ENCODE assay signal across 9 mouse cellular contexts in the genomic region with DNA sequence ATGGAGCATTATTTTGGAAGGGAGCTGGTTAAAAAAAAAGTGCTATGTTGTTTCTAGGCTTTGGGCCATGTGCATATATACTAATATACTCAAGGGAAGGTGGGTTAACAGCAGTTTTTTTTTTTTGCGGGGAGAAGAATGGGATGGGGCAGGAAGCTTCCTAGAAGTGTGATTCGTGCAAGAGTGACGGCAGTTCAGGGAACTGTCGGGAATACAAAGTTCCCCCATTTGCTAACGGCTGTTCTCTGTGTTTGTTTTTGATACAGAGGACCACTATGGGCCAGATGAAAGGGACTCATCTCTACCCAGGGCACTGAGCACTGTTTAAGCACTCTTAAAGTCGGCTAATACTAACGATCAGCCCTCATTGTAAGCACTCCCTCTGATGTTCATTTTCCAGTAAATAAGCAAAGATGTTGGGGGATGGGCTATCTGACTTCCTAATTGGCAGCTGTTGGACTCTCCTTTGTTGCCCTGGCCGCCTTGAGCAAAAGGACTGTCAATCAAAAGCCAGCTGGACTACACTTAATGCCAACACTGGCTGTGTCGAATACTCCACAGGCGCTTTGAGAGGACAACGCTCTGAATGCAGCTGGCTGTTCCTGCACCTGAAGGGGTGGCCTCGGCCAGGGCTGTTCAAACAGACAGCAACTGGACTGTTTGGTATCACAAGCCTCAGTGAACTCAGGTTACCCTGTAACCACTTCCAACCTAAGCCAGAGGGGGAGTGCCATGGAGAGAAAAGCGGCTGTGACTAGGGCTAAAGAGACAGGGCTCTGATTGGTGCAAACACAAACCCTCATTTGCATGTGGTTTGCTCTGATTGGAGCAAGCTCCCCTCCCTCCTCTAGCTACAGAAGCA. TPM values are rescaled to one million over a fixed set of nuclear protein-coding genes. Genes with fewer than 3 reads are reported as not detected.
DNase-seq lines count a peak whose midpoint lies in the region; ATAC-seq lines count a peak whose summit lies in the region.
"Had no signal": no experiment of that assay in that cellular context is flagged by ENCODE, and none has a peak within 500 bp of the region (broad histone marks: within the 10 kb centered on the region; RNA-seq: fewer than 3 reads in every experiment).

No protein-coding gene starts in this region.

- no peaks in the 10 kb centered on the region for H3K27me3 ChIP-seq in heart, embryonic 13.5 days (replicated peaks)
- H3K27me3 ChIP-seq in kidney, embryonic 14.5 days (ENCODE audit: control insufficient read depth, insufficient read depth, low read length), result no peaks in the 10 kb centered on the region
- H3K27me3 ChIP-seq in midbrain, embryonic 15.5 days (replicated peaks), result no peaks in the 10 kb centered on the region

- H3K27ac ChIP-seq in heart, embryonic 13.5 days (replicated peaks), result peak overlapping the region; percentile 83
- no peak overlapping the region for H3K27ac ChIP-seq in kidney, embryonic 14.5 days (ENCODE audit: low read depth, low read length)
- peak overlapping the region; percentile 82 for H3K27ac ChIP-seq in midbrain, embryonic 15.5 days
- H3K27ac ChIP-seq: macrophage had no signal

- peak overlapping the region; percentile 50 for H3K4me2 ChIP-seq in heart, embryonic 13.5 days
- no peak overlapping the region for H3K4me2 ChIP-seq in kidney, embryonic 14.5 days (replicated peaks; ENCODE audit: low read depth, low read length)
- peak overlapping the region; percentile 29 for H3K4me2 ChIP-seq in midbrain, embryonic 15.5 days

- peak; percentile 6; the same call in 1 of the 2 replicates for ATAC-seq in cerebellum, adult (ENCODE audit: insufficient number of reproducible peaks, low FRiP score, low TSS enrichment)
- peak; percentile 79 for ATAC-seq in heart, embryonic 13.5 days (ENCODE audit: extremely low read depth, insufficient number of reproducible peaks, low FRiP score, low TSS enrichment)
- ATAC-seq in kidney, embryonic 14.5 days (ENCODE audit: low FRiP score, low TSS enrichment), result peak; percentile 68
- ATAC-seq in midbrain, embryonic 15.5 days (replicated peaks), result peak; percentile 96

- DNase-seq in cerebellum, adult 11 months, result no peak
- peak; percentile 30 for DNase-seq in fibroblast of lung, adult 2 months (ENCODE audit: low read depth)
- DNase-seq in liver, result peak; percentile 46
- peak; percentile 77 for DNase-seq in thymus, postnatal 0 days (ENCODE audit: low spot score)

- peak overlapping the region; percentile 45 for H3K9ac ChIP-seq in heart, embryonic 13.5 days
- no peak overlapping the region for H3K9ac ChIP-seq in kidney, embryonic 14.5 days (ENCODE audit: low read depth, low read length)
- no peak overlapping the region for H3K9ac ChIP-seq in midbrain, embryonic 15.5 days

- no peaks in the 10 kb centered on the region for H3K9me3 ChIP-seq in heart, embryonic 13.5 days
- H3K9me3 ChIP-seq in kidney, embryonic 14.5 days (ENCODE audit: control insufficient read depth, low read length), result no peaks in the 10 kb centered on the region
- H3K9me3 ChIP-seq in midbrain, embryonic 15.5 days, result no peaks in the 10 kb centered on the region

- no peaks in the 10 kb centered on the region for H3K36me3 ChIP-seq in heart, embryonic 13.5 days
- no peaks in the 10 kb centered on the region for H3K36me3 ChIP-seq in kidney, embryonic 14.5 days (ENCODE audit: control insufficient read depth, insufficient read depth, low read length)
- H3K36me3 ChIP-seq in midbrain, embryonic 15.5 days (replicated peaks), result no peaks in the 10 kb centered on the region

- peaks cover 43% of the 10 kb centered on the region for H3K4me1 ChIP-seq in heart, embryonic 13.5 days
- H3K4me1 ChIP-seq in kidney, embryonic 14.5 days (ENCODE audit: control insufficient read depth, insufficient read depth, low read length), result peaks cover 11% of the 10 kb centered on the region; the same call in 1 of the 2 replicates
- H3K4me1 ChIP-seq in midbrain, embryonic 15.5 days, result peaks cover 24% of the 10 kb centered on the region

- no peak overlapping the region for H3K4me3 ChIP-seq in heart, embryonic 13.5 days
- H3K4me3 ChIP-seq in kidney, embryonic 14.5 days (ENCODE audit: low read length), result no peak overlapping the region
- H3K4me3 ChIP-seq in midbrain, embryonic 15.5 days, result no peak overlapping the region

- 14% methylated on average over 13 of the region's 13 CpGs for WGBS in heart, embryonic 13.5 days
- WGBS in kidney, embryonic 14.5 days, result 29% methylated on average over 13 of the region's 13 CpGs
- 5% methylated on average over 13 of the region's 13 CpGs for WGBS in midbrain, embryonic 15.5 days

RNA-seq across cellular contexts. Expression of a gene that starts 28.9 kb away (rescaled TPM):
- polyA plus RNA-seq in heart, embryonic 13.5 days (2015; fragmentation: Nextera tagmentation; extraction: Ambion mirVana), result 14.1 and 14.6 TPM in 2 replicates
- polyA plus RNA-seq in kidney, embryonic 14.5 days (2014; fragmentation: Nextera tagmentation; extraction: Ambion mirVana), result 12.8 and 21.5 TPM in 2 replicates
- 6.4 and 7.2 TPM in 2 replicates for polyA plus RNA-seq in midbrain, embryonic 15.5 days (2015; fragmentation: Nextera tagmentation; extraction: Ambion mirVana)
- 11.9 and 12.7 TPM in 2 replicates for polyA plus RNA-seq in thymus, postnatal 0 days (2015; fragmentation: Nextera tagmentation; extraction: Ambion mirVana)

RNA-seq across cellular contexts. Expression of a gene that starts 50.0 kb away (rescaled TPM):
- 4.9 and 6.2 TPM in 2 replicates for polyA plus RNA-seq in heart, embryonic 13.5 days (2015; fragmentation: Nextera tagmentation; extraction: Ambion mirVana)
- 15.1 and 21.1 TPM in 2 replicates for polyA plus RNA-seq in kidney, embryonic 14.5 days (2014; fragmentation: Nextera tagmentation; extraction: Ambion mirVana)
- polyA plus RNA-seq in midbrain, embryonic 15.5 days (2015; fragmentation: Nextera tagmentation; extraction: Ambion mirVana), result 11.5 and 13.3 TPM in 2 replicates
- 13.1 and 15.3 TPM in 2 replicates for polyA plus RNA-seq in thymus, postnatal 0 days (2015; fragmentation: Nextera tagmentation; extraction: Ambion mirVana)

Comparison
In these comparisons a context has a peak if more than half of its experiments do, and no peak if none do; other contexts are left out.
1. ATAC-seq: peak in every context shown above with its lines; median percentile 96 in midbrain, embryonic 15.5 days; 79 in heart, embryonic 13.5 days; 68 in kidney, embryonic 14.5 days; 6 in cerebellum, adult.